ENCODE assay signal across 10 mouse cellular contexts in genomic region chr15:6840199-6840598, GRCm38 (mm10). TPM values are rescaled to one million over a fixed set of nuclear protein-coding genes. Genes with fewer than 3 reads are reported as not detected.
DNase-seq lines count a peak whose midpoint lies in the region; ATAC-seq and TF ChIP-seq lines count a peak whose summit lies in the region.
"Had no signal": no experiment of that assay in that cellular context is flagged by ENCODE, and none has a peak within 500 bp of the region (broad histone marks: within the 10 kb centered on the region; RNA-seq: fewer than 3 reads in every experiment).

No protein-coding gene starts in this region.

- H3K4me2 ChIP-seq in hindbrain, embryonic 13.5 days: no peak overlapping the region
- no peak overlapping the region for H3K4me2 ChIP-seq in hindbrain, postnatal 0 days (ENCODE audit: low read depth, low read length)
- H3K4me2 ChIP-seq: embryonic facial prominence, embryonic 13.5 days; limb, embryonic 13.5 days had no signal

- no peaks in the 10 kb centered on the region for H3K27me3 ChIP-seq in hindbrain, embryonic 13.5 days
- H3K27me3 ChIP-seq in hindbrain, embryonic 10.5 days (ENCODE audit: insufficient read depth, poor library complexity, severe bottlenecking): no peaks in the 10 kb centered on the region
- no peaks in the 10 kb centered on the region for H3K27me3 ChIP-seq in hindbrain, postnatal 0 days (ENCODE audit: insufficient read depth, low read length)
- H3K27me3 ChIP-seq: embryonic facial prominence, embryonic 13.5 days; limb, embryonic 13.5 days had no signal

- no peaks in the 10 kb centered on the region for H3K36me3 ChIP-seq in hindbrain, embryonic 13.5 days
- H3K36me3 ChIP-seq in hindbrain, embryonic 10.5 days: no peaks in the 10 kb centered on the region
- H3K36me3 ChIP-seq in hindbrain, postnatal 0 days (ENCODE audit: insufficient read depth, low read length): no peaks in the 10 kb centered on the region
- H3K36me3 ChIP-seq: embryonic facial prominence, embryonic 13.5 days; limb, embryonic 13.5 days had no signal

- no peaks in the 10 kb centered on the region for H3K4me1 ChIP-seq in hindbrain, embryonic 13.5 days (replicated peaks)
- H3K4me1 ChIP-seq in hindbrain, embryonic 10.5 days (replicated peaks): no peaks in the 10 kb centered on the region
- no peaks in the 10 kb centered on the region for H3K4me1 ChIP-seq in hindbrain, postnatal 0 days (ENCODE audit: insufficient read depth, low read length)
- H3K4me1 ChIP-seq: embryonic facial prominence, embryonic 13.5 days; limb, embryonic 13.5 days had no signal

- no peak for DNase-seq in hindbrain, embryonic 10.5 days (ENCODE audit: low spot score)
- DNase-seq in A20 (ENCODE audit: low read depth, low spot score): peak; percentile 31
- peak; percentile 51 for DNase-seq in Muller cell, postnatal 12 days (ENCODE audit: inconsistent ontology term)
- peak; percentile 70 for DNase-seq in hindbrain, postnatal 0 days (ENCODE audit: low spot score)
- DNase-seq in urinary bladder, postnatal 36 days (ENCODE audit: low spot score in 2 of 2): no peak
- DNase-seq in frontal cortex, postnatal 14 days (ENCODE audit: low spot score in 2 of 2): no peak
- no peak for DNase-seq in gastrocnemius, adult 8-10 months (ENCODE audit: low spot score in 2 of 2)

- 0 out of 2 replicates have a peak, but pooled peaks have one; percentile 74 for ATAC-seq in hindbrain, embryonic 13.5 days (ENCODE audit: low FRiP score)
- peak; percentile 61 for ATAC-seq in hindbrain, postnatal 0 days

- H3K9ac ChIP-seq in hindbrain, embryonic 13.5 days: no peak overlapping the region
- no peak overlapping the region for H3K9ac ChIP-seq in hindbrain, postnatal 0 days (replicated peaks; ENCODE audit: low read length)
- H3K9ac ChIP-seq: embryonic facial prominence, embryonic 13.5 days; limb, embryonic 13.5 days had no signal

- 56% methylated on average over 4 of the region's 4 CpGs for WGBS in hindbrain, embryonic 13.5 days
- WGBS in hindbrain, embryonic 10.5 days: 60% methylated on average over 4 of the region's 4 CpGs
- WGBS in hindbrain, postnatal 0 days: 34% methylated on average over 4 of the region's 4 CpGs

- H3K4me3 ChIP-seq in hindbrain, embryonic 13.5 days: no peak overlapping the region
- H3K4me3 ChIP-seq in hindbrain, embryonic 10.5 days: no peak overlapping the region
- H3K4me3 ChIP-seq in hindbrain, postnatal 0 days (ENCODE audit: low read length): no peak overlapping the region
- H3K4me3 ChIP-seq: embryonic facial prominence, embryonic 13.5 days; limb, embryonic 13.5 days had no signal

- no peak overlapping the region for H3K27ac ChIP-seq in hindbrain, embryonic 13.5 days
- no peak overlapping the region for H3K27ac ChIP-seq in hindbrain, embryonic 10.5 days
- no peak overlapping the region for H3K27ac ChIP-seq in hindbrain, postnatal 0 days
- H3K27ac ChIP-seq: embryonic facial prominence, embryonic 13.5 days; limb, embryonic 13.5 days had no signal

- peak; percentile 67 for TF ChIP-seq CTCF in hindbrain, postnatal 0 days (IDR thresholded peaks at IDR 0.05; ENCODE audit: low read depth)

- H3K9me3 ChIP-seq in hindbrain, embryonic 13.5 days: no peaks in the 10 kb centered on the region
- H3K9me3 ChIP-seq in hindbrain, embryonic 10.5 days: no peaks in the 10 kb centered on the region
- no peaks in the 10 kb centered on the region for H3K9me3 ChIP-seq in hindbrain, postnatal 0 days (ENCODE audit: low read length)
- H3K9me3 ChIP-seq: embryonic facial prominence, embryonic 13.5 days; limb, embryonic 13.5 days had no signal

RNA-seq across cellular contexts. Expression of gene Osmr, which starts 34.6 kb away (rescaled TPM):
- 1.2 and 1.9 TPM in 2 replicates for polyA plus RNA-seq in hindbrain, embryonic 13.5 days (2015; fragmentation: Nextera tagmentation; extraction: Ambion mirVana)
- polyA plus RNA-seq in hindbrain, embryonic 10.5 days (2016; fragmentation: Nextera tagmentation; extraction: Ambion mirVana): 0.49 and 0.67 TPM in 2 replicates
- 2.2 and 2.7 TPM in 2 replicates for total RNA-seq in hindbrain, postnatal 0 days (2014; rRNA removed)
- 1.8 and 2.4 TPM in 2 replicates for polyA plus RNA-seq in hindbrain, postnatal 0 days (2015; fragmentation: Nextera tagmentation; extraction: Ambion mirVana)
- total RNA-seq in gastrocnemius, adult 8-10 months (2022): 1 to 10 TPM; 2.9 to 4.6 (median 3.6) TPM

Comparison
In these comparisons a context has a peak if more than half of its experiments do, and no peak if none do; other contexts are left out.
1. DNase-seq: peak in A20 (single experiment), Muller cell, postnatal 12 days (single experiment) and hindbrain, postnatal 0 days (single experiment); none in hindbrain, embryonic 10.5 days (single experiment), urinary bladder, postnatal 36 days (0 of 2), frontal cortex, postnatal 14 days (0 of 2) and gastrocnemius, adult 8-10 months (0 of 2).